Comparison of ENCODE assay signal across 8 mouse cellular contexts in the genomic region with DNA sequence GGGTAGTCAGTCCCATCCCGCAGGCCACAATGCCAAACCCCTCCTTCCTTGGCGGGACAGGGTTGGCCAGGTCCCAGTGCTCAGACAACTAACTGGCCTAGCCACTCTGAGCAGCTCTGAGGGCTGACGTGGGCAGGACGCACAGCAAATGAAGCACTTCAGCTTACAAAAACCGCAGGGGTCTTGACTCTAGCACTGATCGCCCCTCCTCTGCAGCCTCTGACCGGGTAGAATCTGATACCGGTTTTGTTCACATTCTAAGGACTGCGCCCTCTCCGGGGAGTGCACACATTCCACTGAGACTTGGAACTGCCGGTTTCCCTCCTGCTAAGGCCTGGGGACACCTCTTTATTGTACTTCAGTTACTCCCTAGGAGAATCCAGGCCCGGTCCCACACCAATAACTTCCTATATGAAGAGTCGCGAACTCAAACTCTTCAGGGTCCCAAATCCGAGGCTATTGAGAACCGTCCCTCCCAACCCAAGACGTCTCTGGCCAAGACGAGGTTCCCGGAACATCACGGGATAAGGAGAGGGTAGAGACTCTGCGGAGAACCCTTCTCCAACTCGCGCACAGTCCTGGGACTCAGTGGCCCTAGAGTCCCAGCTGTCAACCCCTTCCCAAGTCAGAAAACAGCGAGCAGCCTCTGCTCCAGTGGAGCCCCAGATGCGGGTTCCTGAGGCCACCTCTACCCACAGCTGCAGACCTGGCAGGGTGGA. TPM values are rescaled to one million over a fixed set of nuclear protein-coding genes. Genes with fewer than 3 reads are reported as not detected.
DNase-seq lines count a peak whose midpoint lies in the region; ATAC-seq and TF ChIP-seq lines count a peak whose summit lies in the region.

No protein-coding gene starts in this region.

- no peak for TF ChIP-seq CTCF in bone marrow, adult 2 months (IDR thresholded peaks at IDR 0.05; ENCODE audit: control insufficient read depth, insufficient read depth, low read length)

- under 1% methylated on average over 25 of the region's 25 CpGs for WGBS in bone marrow, adult 2 months
- WGBS in heart, embryonic 16.5 days, result under 1% methylated on average over 25 of the region's 25 CpGs
- WGBS in neural tube, embryonic 15.5 days, result under 1% methylated on average over 25 of the region's 25 CpGs

- ATAC-seq in CD4-positive, CD25-positive, alpha-beta regulatory T cell, adult 4 months, result peak; percentile 17
- ATAC-seq in erythroblast, adult 5-6 weeks (replicated peaks; ENCODE audit: low FRiP score, poor library complexity, severe bottlenecking), result peak; percentile 42; the same call in 1 of the 2 replicates
- peak; percentile 49 for ATAC-seq in heart, embryonic 16.5 days (replicated peaks; ENCODE audit: extremely low read depth, insufficient read depth, low FRiP score)
- peak; percentile 34; the same call in 1 of the 2 replicates for ATAC-seq in neural tube, embryonic 15.5 days (ENCODE audit: low FRiP score)

- peak; percentile 84 for DNase-seq in kidney, postnatal 14 days
- DNase-seq in lung, adult 18-20 months, result peak; percentile 82 to 86
- DNase-seq in urinary bladder, adult 2 months (ENCODE audit: low spot score), result peak; percentile 59

- no peaks in the 10 kb centered on the region for H3K9me3 ChIP-seq in heart, embryonic 16.5 days (replicated peaks; ENCODE audit: control insufficient read depth, low read length)
- H3K9me3 ChIP-seq in neural tube, embryonic 15.5 days (replicated peaks), result no peaks in the 10 kb centered on the region

- no peak for TF ChIP-seq POLR2A in bone marrow, adult 2 months (IDR thresholded peaks at IDR 0.05; ENCODE audit: borderline replicate concordance, control insufficient read depth, low read depth, low read length)

- no peaks in the 10 kb centered on the region for H3K36me3 ChIP-seq in heart, embryonic 16.5 days (ENCODE audit: control insufficient read depth, insufficient read depth)
- no peaks in the 10 kb centered on the region for H3K36me3 ChIP-seq in neural tube, embryonic 15.5 days

- peaks cover 2% of the 10 kb centered on the region for H3K4me1 ChIP-seq in bone marrow, adult 2 months (ENCODE audit: control insufficient read depth, insufficient read depth, low read length)
- H3K4me1 ChIP-seq in heart, embryonic 16.5 days (ENCODE audit: control insufficient read depth, insufficient read depth, low read length), result peaks cover 24% of the 10 kb centered on the region
- H3K4me1 ChIP-seq in neural tube, embryonic 15.5 days, result peaks cover 16% of the 10 kb centered on the region

- H3K27me3 ChIP-seq in heart, embryonic 16.5 days (ENCODE audit: control insufficient read depth, insufficient read depth, low read length), result no peaks in the 10 kb centered on the region
- H3K27me3 ChIP-seq in neural tube, embryonic 15.5 days (replicated peaks), result peaks cover 11% of the 10 kb centered on the region

- H3K4me3 ChIP-seq in bone marrow, adult 2 months (replicated peaks; ENCODE audit: control insufficient read depth, low read depth, low read length), result peak overlapping the region; percentile 74
- peak overlapping the region; percentile 84 for H3K4me3 ChIP-seq in heart, embryonic 16.5 days (ENCODE audit: low read length)
- peak overlapping the region; percentile 53 for H3K4me3 ChIP-seq in neural tube, embryonic 15.5 days (replicated peaks)

- peak overlapping the region; percentile 87 for H3K9ac ChIP-seq in heart, embryonic 16.5 days (ENCODE audit: low read length)
- H3K9ac ChIP-seq in neural tube, embryonic 15.5 days (replicated peaks), result peak overlapping the region; percentile 49

- H3K27ac ChIP-seq in bone marrow, adult 2 months (ENCODE audit: control insufficient read depth, insufficient read depth, low read depth, low read length, poor library complexity), result peak overlapping the region; percentile 41
- peak overlapping the region; percentile 90 for H3K27ac ChIP-seq in heart, embryonic 16.5 days (ENCODE audit: low read length)
- H3K27ac ChIP-seq in neural tube, embryonic 15.5 days (replicated peaks), result 0 out of 2 replicates have a peak overlapping the region, but pooled peaks have one; percentile 43

- peak overlapping the region; percentile 76 for H3K4me2 ChIP-seq in heart, embryonic 16.5 days (ENCODE audit: low read depth, low read length)
- peak overlapping the region; percentile 98 for H3K4me2 ChIP-seq in neural tube, embryonic 15.5 days

RNA-seq across cellular contexts. Expression of a gene that starts 0.5 kb away (rescaled TPM):
- under 1 TPM; 0.37 to 0.39 TPM for polyA plus RNA-seq in CD4-positive, CD25-positive, alpha-beta regulatory T cell, adult 4 months (2017; shearing (Covaris generic))
- polyA plus RNA-seq in bone marrow, adult 2 months (2011; ENCODE audit: insufficient read depth, insufficient read length, low replicate concordance, missing spikeins), result 0.61 and 1.1 TPM in 2 replicates
- total RNA-seq in erythroblast, adult 5-6 weeks (2015; ENCODE audit: low replicate concordance), result 0.42 TPM in 1 of 2 replicates, not detected in the other
- total RNA-seq in erythroblast, adult 5-6 weeks (2017; ENCODE audit: low replicate concordance), result 0.09 TPM in 1 of 2 replicates, not detected in the other
- polyA plus RNA-seq in heart, embryonic 16.5 days (2015; fragmentation: Nextera tagmentation; extraction: Ambion mirVana), result 7.3 and 7.7 TPM in 2 replicates
- 0.75 and 1.4 TPM in 2 replicates for polyA plus RNA-seq in neural tube, embryonic 15.5 days (2015; fragmentation: Nextera tagmentation; extraction: Ambion mirVana)
- 11.0 and 14.1 TPM in 2 replicates for polyA plus RNA-seq in urinary bladder, adult 2 months (2012; rRNA removed)

RNA-seq across cellular contexts. Expression of a gene that starts 43.9 kb away (rescaled TPM):
- polyA plus RNA-seq in CD4-positive, CD25-positive, alpha-beta regulatory T cell, adult 4 months (2017; shearing (Covaris generic)), result 10 to 100 TPM; 28.1 to 28.4 TPM
- 8.4 and 24.1 TPM in 2 replicates for polyA plus RNA-seq in bone marrow, adult 2 months (2011; ENCODE audit: insufficient read depth, insufficient read length, low replicate concordance, missing spikeins)
- 1.7 and 7.7 TPM in 2 replicates for total RNA-seq in erythroblast, adult 5-6 weeks (2015; ENCODE audit: low replicate concordance)
- total RNA-seq in erythroblast, adult 5-6 weeks (2017; ENCODE audit: low replicate concordance), result 3.2 and 5.2 TPM in 2 replicates
- 37.3 and 41.2 TPM in 2 replicates for polyA plus RNA-seq in heart, embryonic 16.5 days (2015; fragmentation: Nextera tagmentation; extraction: Ambion mirVana)
- polyA plus RNA-seq in neural tube, embryonic 15.5 days (2015; fragmentation: Nextera tagmentation; extraction: Ambion mirVana), result 66.0 and 70.5 TPM in 2 replicates
- polyA plus RNA-seq in urinary bladder, adult 2 months (2012; rRNA removed), result 30.6 and 34.8 TPM in 2 replicates

RNA-seq across cellular contexts. Expression of a gene that starts 44.3 kb away (rescaled TPM):
- polyA plus RNA-seq in CD4-positive, CD25-positive, alpha-beta regulatory T cell, adult 4 months (2017; shearing (Covaris generic)), result 100 to 1,000 TPM; 152 to 193 TPM
- polyA plus RNA-seq in bone marrow, adult 2 months (2011; ENCODE audit: insufficient read depth, insufficient read length, low replicate concordance, missing spikeins), result 15.1 and 22.2 TPM in 2 replicates
- 4.8 and 10.6 TPM in 2 replicates for total RNA-seq in erythroblast, adult 5-6 weeks (2015; ENCODE audit: low replicate concordance)
- 7.7 and 8.8 TPM in 2 replicates for total RNA-seq in erythroblast, adult 5-6 weeks (2017; ENCODE audit: low replicate concordance)
- 20.0 and 25.9 TPM in 2 replicates for polyA plus RNA-seq in heart, embryonic 16.5 days (2015; fragmentation: Nextera tagmentation; extraction: Ambion mirVana)
- polyA plus RNA-seq in neural tube, embryonic 15.5 days (2015; fragmentation: Nextera tagmentation; extraction: Ambion mirVana), result 32.0 and 36.2 TPM in 2 replicates
- polyA plus RNA-seq in urinary bladder, adult 2 months (2012; rRNA removed), result 52.4 and 56.0 TPM in 2 replicates

Comparison
In these comparisons a context has a peak if more than half of its experiments do, and no peak if none do; other contexts are left out.
1. Peak in every context shown above with its lines: DNase-seq, ATAC-seq, H3K4me3 ChIP-seq and H3K27ac ChIP-seq.